16 mouse cellular contexts compared by ENCODE assay signal in the genomic region with DNA sequence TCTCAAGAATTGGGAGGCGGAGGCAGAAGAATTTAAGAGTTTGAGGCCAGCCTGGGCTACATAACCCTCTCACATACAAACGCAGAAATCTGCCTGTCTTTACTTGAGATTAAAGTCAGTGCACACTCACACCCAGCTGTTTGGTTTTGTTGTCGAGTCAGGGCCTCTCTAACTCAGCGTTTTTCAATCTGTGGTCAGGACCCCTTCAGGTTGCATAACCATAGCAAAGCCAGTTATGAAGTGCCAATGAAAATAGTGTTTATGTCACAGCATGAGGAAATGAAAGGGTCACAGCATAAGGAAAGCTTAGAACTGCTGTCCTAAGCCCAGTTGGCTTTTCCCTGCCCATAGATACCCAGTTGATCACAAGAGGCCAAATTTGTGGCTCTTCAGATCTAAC. TPM values are rescaled to one million over a fixed set of nuclear protein-coding genes. Genes with fewer than 3 reads are reported as not detected.
DNase-seq lines count a peak whose midpoint lies in the region; ATAC-seq and TF ChIP-seq lines count a peak whose summit lies in the region.
"Had no signal": no experiment of that assay in that cellular context is flagged by ENCODE, and none has a peak within 500 bp of the region (broad histone marks: within the 10 kb centered on the region; RNA-seq: fewer than 3 reads in every experiment).

No protein-coding gene starts in this region.

- no peak overlapping the region for H3K4me2 ChIP-seq in heart, embryonic 15.5 days
- H3K4me2 ChIP-seq in midbrain, postnatal 0 days (ENCODE audit: low read depth, low read length, poor library complexity, severe bottlenecking) = no peak overlapping the region
- H3K4me2 ChIP-seq in intestine, embryonic 16.5 days (ENCODE audit: low read depth, low read length) = no peak overlapping the region
- H3K4me2 ChIP-seq: embryonic facial prominence, embryonic 12.5 days had no signal

- ATAC-seq in heart, embryonic 15.5 days (replicated peaks; ENCODE audit: insufficient number of reproducible peaks, insufficient read depth, low FRiP score, low read depth) = no peak
- no peak for ATAC-seq in midbrain, postnatal 0 days (ENCODE audit: low FRiP score)
- ATAC-seq in intestine, embryonic 16.5 days = no peak

- no peak overlapping the region for H3K4me3 ChIP-seq in heart, embryonic 15.5 days
- H3K4me3 ChIP-seq in midbrain, postnatal 0 days (ENCODE audit: low read depth, low read length) = no peak overlapping the region
- H3K4me3 ChIP-seq in midbrain, embryonic 10.5 days = no peak overlapping the region
- no peak overlapping the region for H3K4me3 ChIP-seq in intestine, embryonic 16.5 days (ENCODE audit: low read length)
- no peak overlapping the region for H3K4me3 ChIP-seq in embryonic facial prominence, embryonic 10.5 days
- H3K4me3 ChIP-seq: embryonic facial prominence, embryonic 12.5 days; forebrain, embryonic 10.5 days had no signal

- no peak overlapping the region for H3K9ac ChIP-seq in heart, embryonic 15.5 days
- no peak overlapping the region for H3K9ac ChIP-seq in midbrain, postnatal 0 days (replicated peaks; ENCODE audit: low read length, poor library complexity, severe bottlenecking)
- no peak overlapping the region for H3K9ac ChIP-seq in intestine, embryonic 16.5 days (ENCODE audit: low read depth, low read length)
- H3K9ac ChIP-seq: embryonic facial prominence, embryonic 12.5 days had no signal

- DNase-seq in heart, adult 9 months (ENCODE audit: low spot score in 2 of 2) = no peak
- no peak for DNase-seq in midbrain, postnatal 0 days (ENCODE audit: low spot score)
- DNase-seq in midbrain, embryonic 10.5 days (ENCODE audit: low spot score) = no peak
- peak; percentile 59 for DNase-seq in lung, postnatal 10 days
- no peak for DNase-seq in left cerebral cortex, postnatal 25 days (ENCODE audit: low spot score in 2 of 2)
- no peak for DNase-seq in embryonic facial prominence, embryonic 10.5 days (ENCODE audit: low spot score)
- DNase-seq: cerebellum, postnatal 14 days; kidney, postnatal 25 days; layer of hippocampus, postnatal 36 days; thymus, adult 2 months had no signal

- intact Hi-C loops in left cerebral cortex, postnatal 25 days (cut with DNase I) = no loop called here

- peaks cover 46% of the 10 kb centered on the region for H3K4me1 ChIP-seq in heart, embryonic 15.5 days (replicated peaks)
- no peaks in the 10 kb centered on the region; the same call in 1 of the 2 replicates for H3K4me1 ChIP-seq in midbrain, postnatal 0 days (ENCODE audit: insufficient read depth, low read length)
- peaks cover 28% of the 10 kb centered on the region for H3K4me1 ChIP-seq in midbrain, embryonic 10.5 days
- H3K4me1 ChIP-seq in intestine, embryonic 16.5 days (ENCODE audit: control insufficient read depth, insufficient read depth, low read length) = peaks cover 8% of the 10 kb centered on the region
- H3K4me1 ChIP-seq in embryonic facial prominence, embryonic 10.5 days = peaks cover 18% of the 10 kb centered on the region

- no peaks in the 10 kb centered on the region for H3K9me3 ChIP-seq in heart, embryonic 15.5 days (replicated peaks)
- H3K9me3 ChIP-seq in midbrain, postnatal 0 days (ENCODE audit: low read length) = no peaks in the 10 kb centered on the region
- H3K9me3 ChIP-seq in midbrain, embryonic 10.5 days (replicated peaks) = no peaks in the 10 kb centered on the region
- H3K9me3 ChIP-seq in intestine, embryonic 16.5 days (ENCODE audit: control insufficient read depth, low read length) = no peaks in the 10 kb centered on the region
- H3K9me3 ChIP-seq in embryonic facial prominence, embryonic 10.5 days = no peaks in the 10 kb centered on the region
- H3K9me3 ChIP-seq: embryonic facial prominence, embryonic 12.5 days; forebrain, embryonic 10.5 days had no signal

- no peaks in the 10 kb centered on the region for H3K27me3 ChIP-seq in heart, embryonic 15.5 days
- no peaks in the 10 kb centered on the region for H3K27me3 ChIP-seq in midbrain, postnatal 0 days (ENCODE audit: insufficient read depth, low read length)
- no peaks in the 10 kb centered on the region for H3K27me3 ChIP-seq in midbrain, embryonic 10.5 days (ENCODE audit: low read depth, poor library complexity, severe bottlenecking)
- no peaks in the 10 kb centered on the region for H3K27me3 ChIP-seq in intestine, embryonic 16.5 days (replicated peaks; ENCODE audit: control insufficient read depth, insufficient read depth, low read length)
- no peaks in the 10 kb centered on the region for H3K27me3 ChIP-seq in embryonic facial prominence, embryonic 10.5 days (replicated peaks; ENCODE audit: low read depth, poor library complexity, severe bottlenecking)
- H3K27me3 ChIP-seq: embryonic facial prominence, embryonic 12.5 days had no signal

- 84% methylated on average over 4 of the region's 4 CpGs for WGBS in heart, embryonic 15.5 days
- WGBS in midbrain, postnatal 0 days = 72% methylated on average over 4 of the region's 4 CpGs
- WGBS in midbrain, embryonic 10.5 days = 92% methylated on average over 4 of the region's 4 CpGs
- WGBS in intestine, embryonic 16.5 days = 83% methylated on average over 4 of the region's 4 CpGs
- 89% methylated on average over 4 of the region's 4 CpGs for WGBS in embryonic facial prominence, embryonic 10.5 days

- peak overlapping the region; percentile 5; the same call in 1 of the 2 replicates for H3K27ac ChIP-seq in heart, embryonic 15.5 days
- H3K27ac ChIP-seq in midbrain, postnatal 0 days (ENCODE audit: low read depth, low read length) = 0 out of 2 replicates have a peak overlapping the region, but pooled peaks have one; percentile 43
- no peak overlapping the region for H3K27ac ChIP-seq in midbrain, embryonic 10.5 days (replicated peaks)
- H3K27ac ChIP-seq in intestine, embryonic 16.5 days (ENCODE audit: low read length) = no peak overlapping the region
- no peak overlapping the region for H3K27ac ChIP-seq in embryonic facial prominence, embryonic 10.5 days (replicated peaks)
- H3K27ac ChIP-seq: embryonic facial prominence, embryonic 12.5 days; forebrain, embryonic 10.5 days had no signal

- TF ChIP-seq CTCF in midbrain, postnatal 0 days (IDR thresholded peaks at IDR 0.05) = no peak

- H3K36me3 ChIP-seq in heart, embryonic 15.5 days = peaks cover 45% of the 10 kb centered on the region
- H3K36me3 ChIP-seq in midbrain, postnatal 0 days (ENCODE audit: insufficient read depth, low read length) = peaks cover 29% of the 10 kb centered on the region
- H3K36me3 ChIP-seq in midbrain, embryonic 10.5 days = peaks cover 66% of the 10 kb centered on the region
- peaks cover 18% of the 10 kb centered on the region for H3K36me3 ChIP-seq in intestine, embryonic 16.5 days (ENCODE audit: control insufficient read depth, insufficient read depth, low read length)
- H3K36me3 ChIP-seq in embryonic facial prominence, embryonic 10.5 days (replicated peaks) = peaks cover 74% of the 10 kb centered on the region

RNA-seq across cellular contexts. Expression of a gene that starts 19.1 kb away (rescaled TPM):
- 743 and 952 TPM in 2 replicates for polyA plus RNA-seq in heart, embryonic 15.5 days (2015; fragmentation: Nextera tagmentation; extraction: Ambion mirVana)
- 26.2 and 28.8 TPM in 2 replicates for total RNA-seq in midbrain, postnatal 0 days (2014; rRNA removed)
- polyA plus RNA-seq in midbrain, postnatal 0 days (2015; fragmentation: Nextera tagmentation; extraction: Ambion mirVana) = 19.2 and 19.3 TPM in 2 replicates
- 7.8 and 8.5 TPM in 2 replicates for polyA plus RNA-seq in midbrain, embryonic 10.5 days (2016; fragmentation: Nextera tagmentation; extraction: Ambion mirVana)
- polyA plus RNA-seq in intestine, embryonic 16.5 days (2015; fragmentation: Nextera tagmentation; extraction: Ambion mirVana) = 112 and 114 TPM in 2 replicates
- total RNA-seq in left cerebral cortex, postnatal 25 days (2021) = 10 to 100 TPM; 16.9 to 19.7 TPM
- polyA plus RNA-seq in embryonic facial prominence, embryonic 10.5 days (2016; fragmentation: Nextera tagmentation; extraction: Ambion mirVana) = 24.0 and 24.4 TPM in 2 replicates
- total RNA-seq: MEL; neutrophil, adult 5-6 weeks had no signal

RNA-seq across cellular contexts. Expression of a gene that starts 27.6 kb away (rescaled TPM):
- polyA plus RNA-seq in heart, embryonic 15.5 days (2015; fragmentation: Nextera tagmentation; extraction: Ambion mirVana) = 150 and 166 TPM in 2 replicates
- 357 and 411 TPM in 2 replicates for total RNA-seq in midbrain, postnatal 0 days (2014; rRNA removed)
- 906 and 919 TPM in 2 replicates for polyA plus RNA-seq in midbrain, postnatal 0 days (2015; fragmentation: Nextera tagmentation; extraction: Ambion mirVana)
- 270 and 311 TPM in 2 replicates for polyA plus RNA-seq in midbrain, embryonic 10.5 days (2016; fragmentation: Nextera tagmentation; extraction: Ambion mirVana)
- 137 and 144 TPM in 2 replicates for polyA plus RNA-seq in intestine, embryonic 16.5 days (2015; fragmentation: Nextera tagmentation; extraction: Ambion mirVana)
- total RNA-seq in left cerebral cortex, postnatal 25 days (2021) = 1,000 to 10,000 TPM; 1,217 to 1,308 TPM
- 244 and 257 TPM in 2 replicates for polyA plus RNA-seq in embryonic facial prominence, embryonic 10.5 days (2016; fragmentation: Nextera tagmentation; extraction: Ambion mirVana)

Comparison
In these comparisons a context has a peak if more than half of its experiments do, and no peak if none do; other contexts are left out.
1. H3K27ac ChIP-seq: peak in heart, embryonic 15.5 days (single experiment) and midbrain, postnatal 0 days (single experiment); none in midbrain, embryonic 10.5 days (single experiment), intestine, embryonic 16.5 days (single experiment) and embryonic facial prominence, embryonic 10.5 days (single experiment).